Mouse (Mus musculus): ENCODE results near the gene Eif3d. TPM values are rescaled to one million over a fixed set of nuclear protein-coding genes. Genes with fewer than 3 reads are reported as not detected.

Gene Eif3d
- polyA plus RNA-seq, 1 experiment = 194 TPM

DNA sequence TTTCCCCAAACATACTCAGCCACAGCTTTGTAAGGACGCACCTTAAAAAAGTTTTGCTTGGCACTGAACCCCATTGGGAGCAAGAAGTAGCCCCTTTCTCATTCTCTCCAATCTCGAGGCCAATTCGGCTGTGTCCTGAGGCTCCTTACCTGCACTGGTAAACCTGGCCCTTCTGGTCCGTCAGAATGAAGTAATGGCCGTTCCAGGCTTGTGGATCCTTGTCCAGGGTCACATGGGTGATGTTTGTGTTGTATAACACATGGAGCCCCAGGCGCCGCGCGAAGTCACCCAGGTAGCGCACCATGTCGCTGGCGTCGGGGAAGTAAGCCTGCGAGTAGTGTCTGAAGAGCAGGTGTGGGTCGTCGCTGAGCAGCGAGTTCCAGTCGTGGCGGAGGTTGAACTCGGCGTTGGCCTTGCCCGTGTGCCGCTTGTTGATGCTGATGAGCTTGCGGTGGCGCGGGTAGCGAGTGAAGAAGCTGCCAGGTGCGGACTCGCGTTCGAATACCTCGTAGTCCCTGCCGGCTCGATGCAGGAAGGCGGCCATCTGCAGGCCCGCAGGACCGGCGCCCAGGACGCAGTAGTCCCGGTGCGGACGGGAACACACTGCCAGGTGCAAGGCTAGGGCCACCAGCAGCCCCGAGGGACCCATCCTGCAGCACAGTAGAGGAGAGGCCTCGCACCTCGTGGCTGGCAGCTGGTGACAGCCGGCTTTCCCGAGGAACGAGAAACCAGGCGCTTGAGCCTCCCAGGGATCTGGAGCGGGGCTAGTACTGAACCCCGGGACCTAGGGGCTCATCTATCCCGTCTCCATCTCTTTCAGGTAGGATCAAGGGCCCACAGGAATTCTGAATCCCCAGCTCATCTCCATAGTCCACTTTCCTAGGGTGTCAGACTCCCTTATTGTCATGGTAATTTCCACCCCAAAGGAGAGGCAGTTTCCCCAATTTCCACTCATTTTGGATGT is 14.9 kb downstream of the Eif3d start:
- TF ChIP-seq CTCF (IDR thresholded peaks at IDR 0.05; ENCODE audit: borderline replicate concordance, insufficient read depth, low read length) = no peak
- TF ChIP-seq POLR2A (IDR thresholded peaks at IDR 0.05; ENCODE audit: low read depth, low read length) = no peak
- Histone ChIP-seq H3K27ac (ENCODE audit: insufficient read depth, low read length) (no peak overlapping the region), H3K4me3 (ENCODE audit: insufficient read depth, low read length) (peak overlapping the region; percentile 16), H3K4me1 (ENCODE audit: control insufficient read depth, insufficient read depth, low read length) (peaks cover 3% of the 10 kb centered on the region; the same call in 1 of the 2 replicates)

DNA sequence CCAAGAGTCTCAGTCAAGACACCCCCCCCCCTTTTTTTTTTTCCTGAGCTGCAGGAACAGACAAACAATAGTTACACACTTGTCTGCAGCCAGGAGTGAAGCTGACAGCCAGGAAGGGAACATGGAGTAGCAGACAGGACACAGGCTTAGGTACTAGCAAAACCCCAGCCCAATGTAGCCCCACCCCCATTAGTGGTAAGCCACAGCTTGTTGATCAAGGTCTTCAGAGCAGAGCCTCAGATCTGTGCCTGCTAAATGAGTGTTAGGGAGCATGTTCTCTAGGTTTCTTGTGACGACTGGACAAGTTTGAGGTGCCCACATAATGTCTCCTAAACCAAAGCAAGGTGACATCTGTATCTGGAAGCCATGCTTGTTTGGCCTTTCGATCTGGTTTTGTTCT is 16.3 kb downstream of the Eif3d start:
- Histone ChIP-seq H3K4me1 (ENCODE audit: control insufficient read depth, insufficient read depth, low read length) (peaks cover 3% of the 10 kb centered on the region; the same call in 1 of the 2 replicates), H3K4me3 (ENCODE audit: insufficient read depth, low read length) (no peak overlapping the region), H3K27ac (ENCODE audit: insufficient read depth, low read length) (no peak overlapping the region)
- no peak for TF ChIP-seq POLR2A (IDR thresholded peaks at IDR 0.05; ENCODE audit: low read depth, low read length)
- TF ChIP-seq CTCF (IDR thresholded peaks at IDR 0.05; ENCODE audit: borderline replicate concordance, insufficient read depth, low read length) = no peak

DNA sequence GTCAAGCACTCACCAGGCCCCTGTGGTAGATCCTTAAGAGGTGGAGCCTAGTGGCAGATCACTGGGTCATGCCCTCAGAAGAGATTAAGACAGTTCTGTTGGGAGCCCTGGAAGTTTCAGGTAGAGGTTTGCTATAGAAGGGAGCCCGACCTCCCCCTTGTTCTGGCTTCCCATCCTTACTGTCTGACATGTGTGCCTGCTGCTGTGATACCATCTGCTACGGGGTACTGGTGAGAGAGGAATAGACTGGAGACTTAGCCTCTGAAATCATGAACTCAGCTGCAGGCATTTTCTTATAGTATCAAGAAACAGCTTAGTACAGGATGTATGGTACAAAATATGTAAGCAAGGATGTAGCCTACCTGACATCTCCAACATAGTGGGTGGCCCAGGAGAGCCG is 17.7 kb downstream of the Eif3d start:
- TF ChIP-seq POLR2A (IDR thresholded peaks at IDR 0.05; ENCODE audit: low read depth, low read length) (no peak), CTCF (IDR thresholded peaks at IDR 0.05; ENCODE audit: borderline replicate concordance, insufficient read depth, low read length) (no peak)
- no peak overlapping the region for H3K4me3 ChIP-seq (ENCODE audit: insufficient read depth, low read length)
- peaks cover 3% of the 10 kb centered on the region; the same call in 1 of the 2 replicates for H3K4me1 ChIP-seq (ENCODE audit: control insufficient read depth, insufficient read depth, low read length)
- no peak overlapping the region for H3K27ac ChIP-seq (ENCODE audit: insufficient read depth, low read length)

DNA sequence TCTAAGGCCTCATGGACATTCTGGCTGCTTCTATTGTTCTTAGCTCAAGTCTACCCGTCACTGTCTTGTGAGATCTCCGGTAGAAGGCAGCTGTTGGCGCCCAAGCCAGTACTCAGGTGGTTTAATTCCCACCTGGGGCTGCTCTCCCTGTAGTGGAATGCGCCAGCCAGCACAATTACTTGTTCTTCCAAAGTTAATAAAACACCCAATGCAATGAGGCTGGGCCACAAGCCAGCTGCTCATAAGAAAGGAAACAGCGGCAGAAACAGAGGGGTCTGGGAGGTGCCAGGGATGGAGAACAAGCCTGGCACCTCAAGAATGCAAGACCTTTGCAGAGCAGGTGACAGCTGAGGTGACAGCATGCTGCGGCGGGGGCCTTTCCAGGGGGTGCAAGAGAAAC is 21.6 kb downstream of the Eif3d start:
- no peak overlapping the region for H3K4me3 ChIP-seq (ENCODE audit: insufficient read depth, low read length)
- TF ChIP-seq CTCF (IDR thresholded peaks at IDR 0.05; ENCODE audit: borderline replicate concordance, insufficient read depth, low read length) (no peak), POLR2A (IDR thresholded peaks at IDR 0.05; ENCODE audit: low read depth, low read length) (no peak)
- no peaks in the 10 kb centered on the region for H3K4me1 ChIP-seq (ENCODE audit: control insufficient read depth, insufficient read depth, low read length)

DNA sequence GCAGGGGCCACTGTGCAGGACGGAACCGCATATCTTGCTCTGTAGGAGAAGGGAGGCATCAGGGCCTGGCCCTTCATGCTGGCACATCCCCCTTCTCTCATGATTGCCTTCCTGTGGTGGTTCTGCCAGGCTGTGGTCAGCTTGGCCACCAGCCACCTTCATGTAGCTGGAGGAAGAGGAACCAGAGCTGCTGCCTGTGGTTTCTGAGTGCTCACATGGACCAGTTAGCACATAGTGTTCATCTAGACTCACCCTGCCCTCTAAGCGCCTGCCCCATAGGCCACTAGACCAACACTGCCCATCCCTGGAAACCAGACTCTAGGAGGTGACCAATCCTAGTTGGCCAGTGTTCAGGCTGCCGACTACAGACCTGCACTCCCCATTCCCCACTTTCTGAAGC is 24.9 kb downstream of the Eif3d start:
- no peaks in the 10 kb centered on the region for H3K4me1 ChIP-seq (ENCODE audit: control insufficient read depth, insufficient read depth, low read length)
- no peak overlapping the region for H3K27ac ChIP-seq (ENCODE audit: insufficient read depth, low read length)
- H3K4me3 ChIP-seq (ENCODE audit: insufficient read depth, low read length) = no peak overlapping the region
- no peak for TF ChIP-seq POLR2A (IDR thresholded peaks at IDR 0.05; ENCODE audit: low read depth, low read length)
- TF ChIP-seq CTCF (IDR thresholded peaks at IDR 0.05; ENCODE audit: borderline replicate concordance, insufficient read depth, low read length) = no peak

More for the DNA sequence above, 21.6 kb downstream of the Eif3d start:
- H3K27ac ChIP-seq (ENCODE audit: insufficient read depth, low read length) = no peak overlapping the region

DNA sequence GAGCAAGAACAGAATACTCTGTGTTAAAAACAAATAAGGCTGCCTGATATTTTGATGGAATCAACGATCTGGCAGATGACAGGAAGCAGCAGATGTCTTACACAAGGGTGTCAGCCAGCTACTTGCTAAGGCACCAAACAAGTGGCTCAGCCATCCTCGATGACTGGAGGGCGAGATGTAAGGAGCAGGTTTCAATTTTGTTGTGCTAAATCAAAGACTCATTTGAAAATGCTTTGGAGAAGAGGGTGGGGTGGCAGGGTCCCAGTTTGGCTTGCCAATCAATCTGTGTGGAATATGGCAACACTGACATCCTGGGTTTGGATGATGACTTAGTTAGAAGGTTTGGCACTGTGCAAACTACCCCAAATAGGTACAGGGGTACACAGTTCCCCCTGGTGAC is 29.1 kb downstream of the Eif3d start:
- no peaks in the 10 kb centered on the region for H3K4me1 ChIP-seq (ENCODE audit: control insufficient read depth, insufficient read depth, low read length)
- no peak overlapping the region for H3K27ac ChIP-seq (ENCODE audit: insufficient read depth, low read length)
- TF ChIP-seq CTCF (IDR thresholded peaks at IDR 0.05; ENCODE audit: borderline replicate concordance, insufficient read depth, low read length) (no peak), POLR2A (IDR thresholded peaks at IDR 0.05; ENCODE audit: low read depth, low read length) (no peak)
- no peak overlapping the region for H3K4me3 ChIP-seq (ENCODE audit: insufficient read depth, low read length)

DNA sequence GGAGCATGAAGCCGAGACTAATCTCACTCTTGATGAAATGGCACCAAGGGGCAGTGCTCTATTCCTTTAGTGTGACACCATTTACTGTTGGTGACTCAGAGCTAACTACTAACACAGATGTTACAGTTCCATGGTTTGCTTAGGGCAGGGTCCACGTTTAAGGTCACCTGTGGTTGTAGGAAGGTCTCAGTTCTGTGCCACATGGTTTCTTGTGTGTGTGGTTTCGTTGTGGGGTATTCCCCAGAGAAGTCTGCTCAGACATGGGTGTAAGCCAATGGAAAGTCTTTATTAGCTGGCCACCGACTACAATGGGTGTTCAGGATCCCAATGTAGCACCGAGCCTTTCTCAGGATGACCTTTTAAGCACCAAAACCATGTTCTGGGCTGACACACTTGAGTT is 32.1 kb downstream of the Eif3d start:
- no peak overlapping the region for H3K4me3 ChIP-seq (ENCODE audit: insufficient read depth, low read length)
- no peak overlapping the region for H3K27ac ChIP-seq (ENCODE audit: insufficient read depth, low read length)
- TF ChIP-seq CTCF (IDR thresholded peaks at IDR 0.05; ENCODE audit: borderline replicate concordance, insufficient read depth, low read length) (no peak), POLR2A (IDR thresholded peaks at IDR 0.05; ENCODE audit: low read depth, low read length) (no peak)
- no peaks in the 10 kb centered on the region for H3K4me1 ChIP-seq (ENCODE audit: control insufficient read depth, insufficient read depth, low read length)

DNA sequence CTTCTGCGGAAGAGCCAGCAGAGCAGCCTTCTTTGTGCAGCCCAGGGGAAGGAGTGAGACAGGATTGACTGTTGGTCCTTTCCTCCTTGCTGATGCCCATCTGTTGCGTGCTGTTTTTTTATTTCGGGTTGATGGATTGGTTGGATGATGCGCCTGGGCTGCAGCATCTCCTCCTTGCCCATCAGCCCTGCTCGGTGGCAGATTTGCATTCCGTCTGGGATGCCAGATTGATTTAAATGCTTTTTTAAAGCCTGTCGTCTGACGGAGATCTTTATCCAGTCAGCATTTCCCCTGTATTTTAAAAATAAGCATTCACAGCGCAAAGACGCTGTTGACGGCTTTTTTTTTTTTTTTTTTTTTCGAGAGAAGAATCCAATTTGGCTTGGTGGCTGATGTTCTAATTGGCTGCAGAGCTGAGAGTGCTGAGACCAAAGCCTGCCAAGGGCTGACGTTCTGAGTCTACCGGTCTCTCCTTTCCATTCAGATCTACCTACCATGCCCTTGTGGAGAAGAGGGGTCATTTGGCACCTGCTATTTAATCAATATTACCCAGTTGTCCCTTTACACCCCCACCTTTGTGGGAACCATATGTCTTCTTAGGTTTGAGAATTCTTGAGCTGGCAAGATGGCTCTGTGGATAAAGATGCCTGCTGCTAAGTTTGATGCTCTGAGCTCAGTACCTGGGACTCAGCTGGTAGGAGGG is 34.8 kb downstream of the Eif3d start:
- no peak overlapping the region for H3K4me3 ChIP-seq (ENCODE audit: insufficient read depth, low read length)
- TF ChIP-seq POLR2A (IDR thresholded peaks at IDR 0.05; ENCODE audit: low read depth, low read length) = no peak
- no peak for TF ChIP-seq CTCF (IDR thresholded peaks at IDR 0.05; ENCODE audit: borderline replicate concordance, insufficient read depth, low read length)
- no peak overlapping the region for H3K27ac ChIP-seq (ENCODE audit: insufficient read depth, low read length)
- no peaks in the 10 kb centered on the region for H3K4me1 ChIP-seq (ENCODE audit: control insufficient read depth, insufficient read depth, low read length)

DNA sequence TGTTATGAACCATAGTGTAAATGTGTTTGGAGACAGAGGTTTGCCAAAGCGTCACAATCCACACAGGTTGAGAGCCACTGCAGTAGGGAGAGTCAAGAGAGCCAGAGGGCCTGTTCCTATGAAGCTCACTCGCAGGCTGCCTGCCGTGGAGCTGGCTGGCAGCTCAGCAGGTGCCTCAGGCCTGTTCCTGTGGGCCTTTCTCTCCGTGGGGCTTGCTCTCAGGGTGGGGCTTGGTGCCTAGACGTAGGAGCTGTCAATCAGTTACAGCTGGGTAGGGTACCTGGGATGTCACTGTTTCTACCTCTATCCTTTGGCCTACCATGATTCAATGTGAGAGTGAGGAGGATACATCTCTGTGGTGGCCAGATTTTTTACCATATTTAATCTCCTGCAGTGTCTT is 35.6 kb downstream of the Eif3d start:
- Histone ChIP-seq H3K4me3 (ENCODE audit: insufficient read depth, low read length) (no peak overlapping the region), H3K4me1 (ENCODE audit: control insufficient read depth, insufficient read depth, low read length) (no peaks in the 10 kb centered on the region), H3K27ac (ENCODE audit: insufficient read depth, low read length) (no peak overlapping the region)
- no peak for TF ChIP-seq POLR2A (IDR thresholded peaks at IDR 0.05; ENCODE audit: low read depth, low read length)
- TF ChIP-seq CTCF (IDR thresholded peaks at IDR 0.05; ENCODE audit: borderline replicate concordance, insufficient read depth, low read length) = no peak

DNA sequence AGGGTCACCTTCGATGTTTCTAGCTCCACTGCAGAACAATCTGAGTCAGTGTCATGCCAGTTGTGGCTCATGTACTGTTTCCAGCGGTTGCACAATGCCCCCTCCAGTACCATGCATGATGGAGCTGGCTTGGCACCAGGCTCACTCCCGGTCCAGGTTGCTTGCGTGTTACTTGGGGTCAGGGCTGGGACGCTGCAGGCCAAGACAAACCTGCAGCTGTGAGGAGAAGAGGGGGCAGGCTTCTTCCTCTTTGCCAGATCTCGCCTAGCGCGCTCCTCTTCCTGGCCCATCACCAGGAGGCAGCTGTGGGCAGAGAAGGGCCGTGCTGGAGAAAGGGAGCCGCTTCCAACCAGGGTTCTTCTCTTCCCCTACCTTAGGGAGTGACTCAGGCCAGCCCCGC is 36.3 kb downstream of the Eif3d start:
- TF ChIP-seq POLR2A (IDR thresholded peaks at IDR 0.05; ENCODE audit: low read depth, low read length) (no peak), CTCF (IDR thresholded peaks at IDR 0.05; ENCODE audit: borderline replicate concordance, insufficient read depth, low read length) (no peak)
- 0 out of 2 replicates have a peak, but pooled peaks cover 4% of the 10 kb centered on the region for H3K4me1 ChIP-seq (ENCODE audit: control insufficient read depth, insufficient read depth, low read length)
- no peak overlapping the region for H3K4me3 ChIP-seq (ENCODE audit: insufficient read depth, low read length)
- H3K27ac ChIP-seq (ENCODE audit: insufficient read depth, low read length) = no peak overlapping the region

All from embryonic fibroblast, embryonic 13.5 days (primary cell).